Mouse (Mus musculus) adrenal gland, postnatal 4 days (tissue): ENCODE measurements around the gene Mcpt4. TPM values are rescaled to one million over a fixed set of nuclear protein-coding genes. Genes with fewer than 3 reads are reported as not detected.

Source experiments
- microRNA-seq: library from miRNA; unstranded; fragments of <30 nt; microRNA quantifications from one replicate; pipeline ENCODE4 v1.2.0, GENCODE M21; 2021
- total RNA-seq, 2 experiments: library from RNA; stranded (reverse); gene quantifications; 2 replicates each; pipeline ENCODE4 v1.2.3; 2021

The Mcpt4 gene
- total RNA-seq, 2 experiments from 2014 or later = 4.3 to 8.3 TPM

Small RNA genes lying within 50 kb of the gene (microRNA-seq; reads per million reads assigned to microRNA genes)
- not detected for gene Mir6949

Other genes starting within 250 kb of the Mcpt4 start
- 10 to 100 TPM; 47.0 to 49.4 TPM for gene Nfatc4, start 239.2 kb downstream of the Mcpt4 start, total RNA-seq
- gene Nynrin, start 208.3 kb downstream of the Mcpt4 start, total RNA-seq = 10 to 100 TPM; 46.0 to 52.0 TPM
- under 1 TPM; 0.39 to 0.76 TPM for gene Cbln3, start 177.9 kb downstream of the Mcpt4 start, total RNA-seq
- 10 to 100 TPM; 29.7 to 29.9 TPM for gene Khnyn, start 177.4 kb downstream of the Mcpt4 start, total RNA-seq
- 10 to 100 TPM; 65.3 to 71.9 TPM for gene Sdr39u1, start 162.0 kb downstream of the Mcpt4 start, total RNA-seq
- 10 to 100 TPM; 10.4 to 19.2 TPM for gene Cma1, start 117.6 kb downstream of the Mcpt4 start, total RNA-seq
- gene Cma2, start 111.3 kb downstream of the Mcpt4 start, total RNA-seq = under 1 TPM; 0.62 to 0.76 TPM
- not detected for gene Mcpt1, start 44.3 kb downstream of the Mcpt4 start, total RNA-seq
- gene Mcpt9, start 31.8 kb downstream of the Mcpt4 start, total RNA-seq = not detected
- not detected for gene Mcpt2, start 20.3 kb downstream of the Mcpt4 start, total RNA-seq
- gene Mcpt8, start 23.0 kb upstream of the Mcpt4 start, total RNA-seq = 1 to 10 TPM in 1 of 2 experiments, not detected in 1; 1.2 TPM
- 1 to 10 TPM in 1 of 2 experiments, under 1 TPM in 1; 0.90 to 2.5 TPM for gene Ctsg, start 40.3 kb upstream of the Mcpt4 start, total RNA-seq
- not detected for gene Gzme, start 58.3 kb upstream of the Mcpt4 start, total RNA-seq
- gene Gzmd, start 70.3 kb upstream of the Mcpt4 start, total RNA-seq = not detected
- not detected for gene Gzmg, start 97.3 kb upstream of the Mcpt4 start, total RNA-seq
- not detected for gene Gzmn, start 112.3 kb upstream of the Mcpt4 start, total RNA-seq
- gene Gzmf, start 149.1 kb upstream of the Mcpt4 start, total RNA-seq = not detected
- gene Gzmc, start 172.3 kb upstream of the Mcpt4 start, total RNA-seq = not detected
- under 1 TPM; 0.28 to 0.51 TPM for gene Gzmb, start 199.9 kb upstream of the Mcpt4 start, total RNA-seq